Mouse (Mus musculus): ENCODE measurements around the gene Ghdc. TPM values are rescaled to one million over a fixed set of nuclear protein-coding genes. Genes with fewer than 3 reads are reported as not detected.

The Ghdc gene
- total and polyA plus RNA-seq, 2 experiments from 2014 or later = 7.0 to 13.0 TPM

GRCm38 (mm10) chr11:100817311-100817710 lies 46.6 kb upstream of the Ghdc start:
- ATAC-seq (ENCODE audit: insufficient read depth, low read depth) (no peak), DNase-seq (ENCODE audit: low spot score) (no peak)
- WGBS = 78% methylated on average over 9 of the region's 9 CpGs
- H3K27ac ChIP-seq (ENCODE audit: low read depth) = no peak overlapping the region
- TF ChIP-seq CTCF (IDR thresholded peaks at IDR 0.05; ENCODE audit: low read depth) (no peak), EP300 (IDR thresholded peaks at IDR 0.05; ENCODE audit: low read depth) (no peak)
- no peaks in the 10 kb centered on the region for H3K36me3 ChIP-seq (replicated peaks; ENCODE audit: control insufficient read depth, insufficient read depth, low read length)
- no peak overlapping the region for H3K4me2 ChIP-seq (ENCODE audit: low read depth, low read length)
- peaks cover 19% of the 10 kb centered on the region for H3K4me1 ChIP-seq (ENCODE audit: control insufficient read depth, insufficient read depth)
- no peak overlapping the region for H3K9ac ChIP-seq (replicated peaks; ENCODE audit: low read depth, low read length)
- no peaks in the 10 kb centered on the region for H3K27me3 ChIP-seq (ENCODE audit: control insufficient read depth, insufficient read depth, low read length)
- no peak overlapping the region for H3K4me3 ChIP-seq (ENCODE audit: low read depth, low read length)
- no peaks in the 10 kb centered on the region for H3K9me3 ChIP-seq (replicated peaks; ENCODE audit: control insufficient read depth, low read length)

DNA sequence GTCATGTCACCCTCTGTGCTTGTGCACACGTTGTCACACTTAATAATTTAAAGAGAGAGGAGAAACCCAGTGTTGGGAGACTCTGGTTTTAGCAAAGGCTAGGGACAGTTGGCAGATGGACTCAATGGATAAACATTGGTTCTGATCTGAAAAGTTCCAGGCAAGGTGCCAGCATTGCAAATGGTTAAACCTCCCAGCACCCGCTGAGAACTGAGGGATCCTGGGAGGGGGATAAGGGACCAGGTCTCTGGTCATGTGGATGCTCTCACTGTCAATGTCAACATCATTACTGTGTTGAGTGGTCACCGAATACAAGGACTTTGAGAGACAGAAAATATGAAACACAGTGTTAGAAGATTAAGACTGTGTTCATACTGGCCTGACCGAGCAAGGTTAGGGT lies 46.0 kb upstream of the Ghdc start:
- WGBS = 52% methylated on average over 4 of the region's 4 CpGs
- peaks cover 15% of the 10 kb centered on the region for H3K4me1 ChIP-seq (ENCODE audit: control insufficient read depth, insufficient read depth)
- H3K4me2 ChIP-seq (ENCODE audit: low read depth, low read length) = no peak overlapping the region
- H3K27ac ChIP-seq (ENCODE audit: low read depth) = no peak overlapping the region
- no peak overlapping the region for H3K4me3 ChIP-seq (ENCODE audit: low read depth, low read length)
- H3K36me3 ChIP-seq (replicated peaks; ENCODE audit: control insufficient read depth, insufficient read depth, low read length) = no peaks in the 10 kb centered on the region
- no peaks in the 10 kb centered on the region for H3K27me3 ChIP-seq (ENCODE audit: control insufficient read depth, insufficient read depth, low read length)
- H3K9me3 ChIP-seq (replicated peaks; ENCODE audit: control insufficient read depth, low read length) = no peaks in the 10 kb centered on the region
- TF ChIP-seq EP300 (IDR thresholded peaks at IDR 0.05; ENCODE audit: low read depth) = no peak
- TF ChIP-seq CTCF (IDR thresholded peaks at IDR 0.05; ENCODE audit: low read depth) = no peak
- no peak for DNase-seq (ENCODE audit: low spot score)
- ATAC-seq (ENCODE audit: insufficient read depth, low read depth) = no peak
- H3K9ac ChIP-seq (replicated peaks; ENCODE audit: low read depth, low read length) = no peak overlapping the region

DNA sequence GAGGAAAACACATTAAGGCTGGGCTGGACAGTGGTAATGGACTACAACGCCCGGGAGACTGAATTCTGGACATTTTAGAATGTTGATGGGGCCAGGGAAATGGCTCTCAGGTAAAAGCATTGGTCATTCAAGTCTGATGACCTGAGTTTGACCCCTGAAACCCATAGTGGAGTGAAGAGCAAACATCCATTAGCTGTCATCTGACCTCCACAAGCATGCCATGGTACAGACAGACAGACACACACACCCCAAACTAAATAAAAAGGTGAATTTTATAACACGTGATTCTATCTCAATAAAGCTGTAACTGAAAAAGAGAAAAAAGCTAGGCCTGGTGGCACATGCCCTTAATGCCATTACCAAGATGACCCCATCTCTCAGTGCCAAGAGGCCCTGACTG lies 45.6 kb upstream of the Ghdc start:
- WGBS = 77% methylated on average over 3 of the region's 3 CpGs
- H3K4me2 ChIP-seq (ENCODE audit: low read depth, low read length) = no peak overlapping the region
- H3K9me3 ChIP-seq (replicated peaks; ENCODE audit: control insufficient read depth, low read length) = no peaks in the 10 kb centered on the region
- no peak for TF ChIP-seq CTCF (IDR thresholded peaks at IDR 0.05; ENCODE audit: low read depth)
- TF ChIP-seq EP300 (IDR thresholded peaks at IDR 0.05; ENCODE audit: low read depth) = no peak
- H3K4me1 ChIP-seq (ENCODE audit: control insufficient read depth, insufficient read depth) = peaks cover 11% of the 10 kb centered on the region
- DNase-seq (ENCODE audit: low spot score) (no peak), ATAC-seq (ENCODE audit: insufficient read depth, low read depth) (no peak)
- no peaks in the 10 kb centered on the region for H3K36me3 ChIP-seq (replicated peaks; ENCODE audit: control insufficient read depth, insufficient read depth, low read length)
- H3K27ac ChIP-seq (ENCODE audit: low read depth) = no peak overlapping the region
- no peak overlapping the region for H3K9ac ChIP-seq (replicated peaks; ENCODE audit: low read depth, low read length)
- no peak overlapping the region for H3K4me3 ChIP-seq (ENCODE audit: low read depth, low read length)
- no peaks in the 10 kb centered on the region for H3K27me3 ChIP-seq (ENCODE audit: control insufficient read depth, insufficient read depth, low read length)

DNA sequence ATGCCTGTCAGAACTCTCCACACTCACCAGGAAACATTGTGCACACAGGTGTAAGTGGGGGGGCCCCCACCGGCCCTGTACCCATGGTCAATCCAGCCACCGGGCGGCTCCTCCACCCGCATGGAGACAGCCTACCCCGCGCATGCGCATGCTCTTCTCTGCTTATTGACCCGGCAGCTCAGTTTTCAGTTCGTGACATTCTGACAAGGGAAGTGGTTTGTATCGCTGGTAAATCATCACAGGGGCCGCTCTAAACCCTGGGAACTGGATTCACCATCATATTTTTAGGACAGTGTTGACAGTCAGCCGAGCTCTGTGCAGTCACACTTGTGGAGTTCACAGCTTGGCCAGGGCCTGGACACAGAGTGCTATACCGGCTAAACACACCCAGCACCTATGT lies 43.7 kb upstream of the Ghdc start:
- WGBS = 20% methylated on average over 13 of the region's 13 CpGs
- Histone ChIP-seq H3K4me3 (ENCODE audit: low read depth, low read length) (peak overlapping the region; percentile 8; the same call in 1 of the 2 replicates), H3K27ac (ENCODE audit: low read depth) (peak overlapping the region; percentile 73), H3K9me3 (replicated peaks; ENCODE audit: control insufficient read depth, low read length) (no peaks in the 10 kb centered on the region), H3K27me3 (ENCODE audit: control insufficient read depth, insufficient read depth, low read length) (no peaks in the 10 kb centered on the region), H3K36me3 (replicated peaks; ENCODE audit: control insufficient read depth, insufficient read depth, low read length) (no peaks in the 10 kb centered on the region), H3K4me2 (ENCODE audit: low read depth, low read length) (peak overlapping the region; percentile 42), H3K4me1 (ENCODE audit: control insufficient read depth, insufficient read depth) (peaks cover 11% of the 10 kb centered on the region), H3K9ac (replicated peaks; ENCODE audit: low read depth, low read length) (no peak overlapping the region)
- TF ChIP-seq EP300 (IDR thresholded peaks at IDR 0.05; ENCODE audit: low read depth) (no peak), CTCF (IDR thresholded peaks at IDR 0.05; ENCODE audit: low read depth) (0 out of 2 replicates have a peak, but pooled peaks have one; percentile 9)
- DNase-seq (ENCODE audit: low spot score) (peak; percentile 82), ATAC-seq (ENCODE audit: insufficient read depth, low read depth) (peak; percentile 85)

DNA sequence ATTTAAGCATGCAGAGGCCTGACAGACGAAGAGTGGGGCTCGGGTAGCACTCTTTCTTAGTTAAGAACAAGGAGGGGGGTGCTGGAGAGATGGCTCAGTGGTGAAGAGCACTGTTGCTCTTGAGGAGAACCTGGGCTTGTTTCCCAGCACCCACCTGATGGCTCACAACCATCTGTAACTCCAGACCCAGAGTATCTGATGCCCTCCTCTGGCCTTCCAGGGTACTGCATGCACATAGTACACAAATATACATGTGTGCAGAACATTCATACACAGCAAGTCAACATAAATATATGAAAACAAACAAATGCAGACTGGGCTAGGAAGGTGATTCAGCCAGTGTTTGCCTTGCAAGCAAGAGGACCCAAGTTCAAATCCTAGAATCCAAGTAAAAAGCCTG lies 40.4 kb upstream of the Ghdc start:
- H3K9ac ChIP-seq (replicated peaks; ENCODE audit: low read depth, low read length) = no peak overlapping the region
- H3K9me3 ChIP-seq (replicated peaks; ENCODE audit: control insufficient read depth, low read length) = no peaks in the 10 kb centered on the region
- H3K27me3 ChIP-seq (ENCODE audit: control insufficient read depth, insufficient read depth, low read length) = no peaks in the 10 kb centered on the region
- DNase-seq (ENCODE audit: low spot score) (no peak), ATAC-seq (ENCODE audit: insufficient read depth, low read depth) (no peak)
- H3K36me3 ChIP-seq (replicated peaks; ENCODE audit: control insufficient read depth, insufficient read depth, low read length) = 0 out of 2 replicates have a peak, but pooled peaks cover 4% of the 10 kb centered on the region
- no peak overlapping the region for H3K4me3 ChIP-seq (ENCODE audit: low read depth, low read length)
- WGBS = 86% methylated on average over 2 of the region's 2 CpGs
- TF ChIP-seq EP300 (IDR thresholded peaks at IDR 0.05; ENCODE audit: low read depth) (no peak), CTCF (IDR thresholded peaks at IDR 0.05; ENCODE audit: low read depth) (peak; percentile 22; the same call in 1 of the 2 replicates)
- H3K4me1 ChIP-seq (ENCODE audit: control insufficient read depth, insufficient read depth) = peaks cover 3% of the 10 kb centered on the region; the same call in 1 of the 2 replicates
- peak overlapping the region; percentile 7; the same call in 1 of the 2 replicates for H3K27ac ChIP-seq (ENCODE audit: low read depth)
- H3K4me2 ChIP-seq (ENCODE audit: low read depth, low read length) = no peak overlapping the region

- no peak overlapping the region for H3K4me2 ChIP-seq (ENCODE audit: low read depth, low read length)
- peaks cover 4% of the 10 kb centered on the region; the same call in 1 of the 2 replicates for H3K4me1 ChIP-seq (ENCODE audit: control insufficient read depth, insufficient read depth)
- DNase-seq (ENCODE audit: low spot score) = no peak
- H3K9ac ChIP-seq (replicated peaks; ENCODE audit: low read depth, low read length) = no peak overlapping the region
- WGBS = 35% methylated on average over 9 of the region's 9 CpGs
- H3K27me3 ChIP-seq (ENCODE audit: control insufficient read depth, insufficient read depth, low read length) = no peaks in the 10 kb centered on the region
- peak overlapping the region; percentile 7 for H3K27ac ChIP-seq (ENCODE audit: low read depth)
- H3K9me3 ChIP-seq (replicated peaks; ENCODE audit: control insufficient read depth, low read length) = no peaks in the 10 kb centered on the region
- ATAC-seq (ENCODE audit: insufficient read depth, low read depth) = 0 out of 2 replicates have a peak, but pooled peaks have one; percentile 18
- TF ChIP-seq EP300 (IDR thresholded peaks at IDR 0.05; ENCODE audit: low read depth) (no peak), CTCF (IDR thresholded peaks at IDR 0.05; ENCODE audit: low read depth) (no peak)
- 0 out of 2 replicates have a peak, but pooled peaks cover 4% of the 10 kb centered on the region for H3K36me3 ChIP-seq (replicated peaks; ENCODE audit: control insufficient read depth, insufficient read depth, low read length)
- H3K4me3 ChIP-seq (ENCODE audit: low read depth, low read length) = no peak overlapping the region
Observed at GRCm38 (mm10) chr11:100810516-100810915, 39.8 kb upstream of the Ghdc start.

Data from heart, postnatal 0 days (tissue).